Mouse (Mus musculus): Measurements from ENCODE around the gene Tnpo1. TPM values are rescaled to one million over a fixed set of nuclear protein-coding genes. Genes with fewer than 3 reads are reported as not detected.

The Tnpo1 gene
- total RNA-seq, 2 experiments from 2014 or later, result 74.0 to 80.5 TPM

DNA sequence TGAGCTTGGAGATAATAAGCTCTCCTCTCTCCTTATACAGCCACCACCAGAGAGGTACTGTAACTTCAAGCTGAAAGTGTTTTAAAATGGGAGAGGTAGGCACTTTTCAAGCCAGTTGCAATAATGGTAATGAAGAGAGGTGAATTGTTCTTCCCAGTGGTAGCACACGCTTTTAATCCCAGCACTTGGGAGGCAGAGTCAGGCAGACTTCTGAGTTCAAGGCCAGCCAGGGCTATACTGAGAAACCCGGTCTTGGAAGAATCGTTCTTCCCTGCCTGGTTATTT, 716 bp upstream of the Tnpo1 start:
- intact Hi-C loops (cut with DNase I), result loop anchor here (2.0 kb wide), 1 partner anchor 166 kb away; no protein-coding TSS in a partner anchor
- no peak for DNase-seq

- peak in 1 of 2 experiments; percentile 59 for DNase-seq
- intact Hi-C loops (cut with DNase I), result loop anchor here (2.0 kb wide), 3 partner anchors 35 to 313 kb away; no protein-coding TSS in a partner anchor
Measured at GRCm38 (mm10) chr13:98925486-98926212, 535 bp downstream of the Tnpo1 start.

- no peak for DNase-seq
Measured at GRCm38 (mm10) chr13:98924897-98925485, 1.2 kb downstream of the Tnpo1 start.

GRCm38 (mm10) chr13:98922806-98923205, 3.4 kb downstream of the Tnpo1 start:
- intact Hi-C loops (cut with DNase I), result loop anchor here (5.0 kb wide), 1 partner anchor 41 kb away; no protein-coding TSS in a partner anchor
- no peak for DNase-seq

More at GRCm38 (mm10) chr13:98924897-98925485, 1.2 kb downstream of the Tnpo1 start:
- intact Hi-C loops (cut with DNase I), result loop anchor here (2.0 to 5.0 kb wide), 3 partner anchors 34 to 314 kb away; no protein-coding TSS in a partner anchor

- intact Hi-C loops (cut with DNase I), result loop anchor here (5.0 kb wide), 1 partner anchor 39 kb away; no protein-coding TSS in a partner anchor
- no peak for DNase-seq
Measured at GRCm38 (mm10) chr13:98921276-98921675, 4.9 kb downstream of the Tnpo1 start.

DNA sequence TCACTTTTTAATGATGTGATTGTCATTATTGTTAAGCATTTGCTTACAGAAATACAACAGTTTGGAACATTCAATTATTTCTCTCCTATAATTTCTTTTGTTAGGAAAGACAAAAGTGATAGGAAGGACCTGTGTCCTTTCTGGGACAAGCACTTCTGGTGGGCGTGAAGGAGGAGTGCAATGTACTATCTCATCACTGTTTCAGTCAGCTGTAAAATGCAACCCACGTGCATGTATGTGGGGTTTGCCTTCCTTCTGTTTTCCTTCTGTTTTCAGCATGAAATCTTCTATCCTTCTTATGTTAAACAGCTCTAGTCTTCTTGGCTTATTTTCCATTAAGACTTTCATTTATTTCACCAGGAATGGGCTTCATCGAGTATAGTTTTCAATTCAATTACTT, 5.9 kb downstream of the Tnpo1 start:
- intact Hi-C loops (cut with DNase I), result loop anchor here (5.0 kb wide), 1 partner anchor 38 kb away; no protein-coding TSS in a partner anchor
- no peak for DNase-seq

DNA sequence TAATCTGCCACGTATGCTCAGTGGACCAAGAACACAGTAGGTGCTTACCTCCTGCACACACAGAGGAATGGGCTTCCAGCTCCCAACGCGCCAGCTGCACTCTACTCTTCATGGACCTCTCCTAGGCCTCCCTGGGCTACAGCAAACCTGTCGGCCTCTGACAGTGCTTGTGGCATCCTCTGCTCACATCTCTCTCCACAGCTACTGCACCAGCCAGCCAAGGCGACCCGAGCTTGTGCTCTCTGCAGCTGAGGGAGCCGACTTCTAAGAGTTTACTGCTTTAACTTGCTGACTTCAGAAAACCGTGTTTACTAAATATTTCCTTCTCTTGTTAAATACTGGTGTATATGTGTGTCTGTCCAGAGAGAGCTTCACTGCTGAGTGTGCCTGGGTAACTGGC, 6.5 kb downstream of the Tnpo1 start:
- no peak for DNase-seq
- intact Hi-C loops (cut with DNase I), result loop anchor here (5.0 kb wide), 1 partner anchor 37 kb away; no protein-coding TSS in a partner anchor

- intact Hi-C loops (cut with DNase I), result no loop called here
Measured at GRCm38 (mm10) chr13:98917851-98918250, 8.3 kb downstream of the Tnpo1 start.

GRCm38 (mm10) chr13:98915591-98915990, 10.6 kb downstream of the Tnpo1 start:
- intact Hi-C loops (cut with DNase I), result no loop called here
- DNase-seq, result no peak

More at GRCm38 (mm10) chr13:98917851-98918250, 8.3 kb downstream of the Tnpo1 start:
- DNase-seq, result no peak

DNA sequence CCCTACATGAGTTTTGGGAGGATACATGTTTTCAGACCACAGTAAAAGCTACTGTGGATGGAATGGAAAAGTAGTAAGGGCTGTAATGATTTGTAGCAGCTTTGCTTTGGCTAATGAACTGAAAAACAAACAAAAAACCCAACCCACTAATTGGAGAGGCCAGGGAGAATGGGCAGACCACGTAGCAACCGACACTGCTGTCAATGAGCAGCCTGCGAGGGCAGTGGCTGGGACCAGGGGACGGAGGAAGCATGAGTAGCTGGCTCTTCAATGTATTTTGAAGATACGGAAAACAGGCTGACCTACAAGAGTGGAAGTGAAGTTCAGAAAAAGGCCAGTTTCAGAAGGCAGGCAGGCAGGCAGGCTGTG, 11.4 kb downstream of the Tnpo1 start:
- intact Hi-C loops (cut with DNase I), result no loop called here
- no peak for DNase-seq

DNA sequence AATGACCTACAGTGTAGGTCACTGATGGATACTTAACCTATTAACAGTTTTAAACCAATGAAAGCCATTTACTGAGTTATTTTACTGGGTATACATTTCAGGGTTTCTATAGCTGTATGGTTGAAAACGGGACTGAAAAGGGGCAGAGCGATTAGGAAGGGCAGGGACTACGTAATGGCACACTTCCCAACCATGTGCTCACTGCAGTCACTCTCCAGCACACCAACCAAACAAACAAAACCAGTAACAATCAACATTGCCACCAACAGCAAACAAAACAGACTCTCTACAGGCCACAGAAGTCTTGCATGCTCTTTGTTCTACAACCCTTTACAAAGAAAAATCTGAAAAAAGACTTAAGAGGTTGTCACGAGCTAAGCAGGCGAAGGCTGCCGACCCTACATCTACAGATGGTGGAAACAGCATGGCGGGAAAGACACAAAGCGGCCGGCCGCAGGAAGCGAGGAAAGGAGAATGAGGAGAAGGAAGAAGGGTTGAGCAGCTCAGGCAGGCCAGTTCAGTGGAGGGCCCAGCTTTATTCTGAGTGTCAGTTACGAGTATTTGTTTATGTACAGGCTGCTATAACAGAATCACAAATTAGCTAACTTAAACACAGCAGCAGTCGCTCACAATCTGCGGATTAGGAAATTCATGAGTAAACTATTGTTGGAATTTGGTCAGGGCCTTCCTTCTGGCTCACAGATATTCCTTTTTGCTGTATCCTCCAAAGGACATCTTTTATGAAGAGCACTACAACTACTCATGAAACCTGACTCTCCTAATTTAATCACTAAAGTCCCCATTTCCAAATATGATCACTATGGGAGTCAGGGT, 12.0 kb downstream of the Tnpo1 start:
- DNase-seq, result no peak
- intact Hi-C loops (cut with DNase I), result no loop called here

DNA sequence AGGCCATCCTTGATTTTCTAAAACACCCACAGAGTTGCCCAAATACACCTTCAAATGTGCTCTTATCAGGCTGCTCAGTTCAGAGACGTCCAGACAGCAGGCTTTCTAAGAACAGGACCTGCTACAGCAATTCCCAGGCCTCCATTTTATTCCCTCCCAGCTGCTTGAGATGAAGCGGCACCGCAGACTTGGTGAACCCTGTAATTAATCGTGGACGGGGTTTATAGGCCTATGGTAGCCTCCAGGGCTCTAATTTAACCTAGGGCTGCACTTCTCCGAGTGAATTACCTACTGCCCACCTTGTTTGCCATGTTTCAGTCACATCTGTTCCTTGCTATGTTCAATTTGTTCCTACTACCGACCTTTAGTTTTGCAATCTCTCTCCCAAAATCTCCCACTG, 13.0 kb downstream of the Tnpo1 start:
- no peak for DNase-seq
- intact Hi-C loops (cut with DNase I), result no loop called here

GRCm38 (mm10) chr13:98912602-98913001, 13.6 kb downstream of the Tnpo1 start:
- DNase-seq, result no peak
- intact Hi-C loops (cut with DNase I), result no loop called here

DNA sequence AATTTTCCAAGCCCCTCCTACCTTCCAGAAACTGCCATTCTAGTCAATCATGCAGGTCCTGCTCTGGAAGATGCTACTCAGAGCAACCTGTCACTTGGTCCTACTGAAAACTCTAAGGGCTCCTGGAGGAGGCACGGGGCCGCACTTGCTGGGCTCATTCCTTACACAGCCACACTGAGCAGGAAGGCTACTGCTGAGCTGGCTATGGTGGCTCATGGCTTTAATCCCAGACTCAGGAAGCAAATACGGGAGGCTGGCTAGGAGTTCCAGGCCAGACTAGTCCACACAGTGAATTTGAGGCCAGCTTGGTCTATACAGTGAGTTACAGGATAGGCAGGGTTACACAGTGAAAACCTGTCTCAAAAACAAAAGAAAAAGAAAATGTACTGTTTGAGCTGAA, 15.4 kb downstream of the Tnpo1 start:
- no peak for DNase-seq
- intact Hi-C loops (cut with DNase I), result no loop called here

GRCm38 (mm10) chr13:98904608-98905007, 21.6 kb downstream of the Tnpo1 start:
- no peak for DNase-seq
- intact Hi-C loops (cut with DNase I), result no loop called here

GRCm38 (mm10) chr13:98902366-98903025, 23.7 kb downstream of the Tnpo1 start:
- no peak for DNase-seq
- intact Hi-C loops (cut with DNase I), result no loop called here

DNA sequence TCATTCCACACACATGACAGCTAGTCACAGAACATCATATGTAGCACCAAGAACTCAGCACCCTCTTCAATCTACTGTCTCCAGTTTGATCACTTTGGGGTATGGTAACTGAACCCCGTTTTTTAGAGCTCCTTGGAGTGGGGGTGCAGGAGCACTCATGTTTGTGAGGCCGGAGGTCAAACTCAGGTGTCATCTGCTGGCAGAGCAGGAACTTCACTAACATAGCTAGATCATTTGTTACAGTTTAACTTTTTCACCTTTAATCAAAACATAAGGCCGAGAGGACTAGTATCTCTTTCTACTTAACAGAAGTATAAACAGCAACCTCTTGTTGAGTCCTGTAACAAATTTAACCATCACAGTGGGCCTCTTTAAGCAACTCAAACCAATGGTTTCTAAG, 26.6 kb downstream of the Tnpo1 start:
- no peak for DNase-seq
- intact Hi-C loops (cut with DNase I), result no loop called here

- intact Hi-C loops (cut with DNase I), result no loop called here
- no peak for DNase-seq
Measured at GRCm38 (mm10) chr13:98897577-98897976, 28.6 kb downstream of the Tnpo1 start.

GRCm38 (mm10) chr13:98896434-98897126, 29.6 kb downstream of the Tnpo1 start:
- intact Hi-C loops (cut with DNase I), result no loop called here
- no peak for DNase-seq

DNA sequence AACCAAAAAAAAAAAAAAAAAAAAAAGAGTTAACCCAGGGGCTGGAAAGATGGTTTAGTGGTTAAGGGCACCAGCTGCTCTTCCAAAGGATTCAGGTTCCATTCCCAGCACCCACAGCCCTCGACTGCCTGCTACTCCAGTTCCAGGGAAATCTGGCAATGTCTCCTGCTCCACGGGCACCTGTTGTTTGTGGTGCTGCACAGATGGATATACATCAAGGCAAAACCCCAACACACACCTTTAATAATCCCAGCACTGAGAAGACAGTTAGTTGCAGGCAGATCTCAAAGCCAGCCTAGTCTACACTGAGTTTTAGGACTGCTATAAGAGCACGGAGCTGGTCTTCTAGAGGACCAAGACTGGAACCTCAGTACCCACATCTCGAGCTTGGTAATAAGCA, 30.2 kb downstream of the Tnpo1 start:
- intact Hi-C loops (cut with DNase I), result no loop called here
- DNase-seq, result no peak
